Mouse (Mus musculus) cerebellum, postnatal 36 days (tissue): Measurements from ENCODE around the gene Nkapl.
"Not testable (repeated sequence)": the region's sequence is repeated elsewhere in the genome, so short reads cannot be mapped to it uniquely, and the experiment has no call there.

Source experiments
- DNase-seq, 2 experiments: peaks; one replicate each; pipeline ENCODE4 v3.0.0; 2021 to 2022; ENCODE audit warnings: mixed read lengths in 2 of 2

The Nkapl gene

DNA sequence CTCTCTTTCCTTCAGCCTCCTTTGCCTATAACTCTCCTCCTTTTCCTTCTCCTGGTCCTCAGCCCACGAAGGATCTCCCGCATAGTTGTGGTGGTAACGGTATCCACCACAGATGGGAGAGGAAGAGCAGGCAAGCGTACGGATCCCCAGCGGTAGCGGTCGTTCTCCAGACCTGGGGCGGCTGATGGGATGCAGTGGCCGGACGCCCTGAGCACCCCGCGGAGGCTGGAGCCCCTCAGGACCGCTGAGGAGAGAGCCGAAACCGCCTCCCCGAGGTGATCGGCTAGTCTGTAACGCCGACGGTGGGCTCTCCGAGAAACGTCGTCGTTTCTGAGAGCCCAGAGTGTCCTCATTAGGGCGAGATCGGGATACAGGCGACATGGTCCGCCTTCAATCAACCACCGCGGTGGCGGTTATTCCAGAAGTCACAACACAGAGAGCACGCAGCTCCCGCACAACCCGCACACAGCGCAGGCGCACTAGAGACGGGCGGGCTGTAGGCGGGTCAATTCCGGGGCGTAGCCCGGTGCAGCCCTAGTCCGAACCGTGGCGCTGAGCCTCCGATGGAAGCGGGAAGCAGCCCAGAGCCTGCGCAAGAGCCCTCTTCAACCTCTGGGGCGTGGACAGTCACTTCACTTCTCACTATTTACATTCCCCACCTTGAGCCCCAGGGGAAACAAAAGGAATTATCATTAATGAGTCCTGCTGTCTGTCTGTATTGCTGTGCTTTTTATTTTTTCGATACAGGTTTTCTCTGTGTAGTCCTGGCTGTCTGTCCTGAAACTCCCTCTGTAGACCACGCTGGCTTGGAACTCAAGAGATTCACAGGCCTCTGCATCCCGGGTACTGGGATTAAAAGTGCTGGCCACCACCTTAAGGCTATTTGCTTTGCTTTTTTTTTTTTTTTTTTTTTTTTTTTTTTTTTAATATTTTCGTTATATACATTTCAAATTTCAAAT lies at the start of gene Nkapl:
Gene Nkapl (minus strand): TSS at position 449 of the 959 bp plus-strand sequence.
- peak; percentile 84 to 86 for DNase-seq

DNA sequence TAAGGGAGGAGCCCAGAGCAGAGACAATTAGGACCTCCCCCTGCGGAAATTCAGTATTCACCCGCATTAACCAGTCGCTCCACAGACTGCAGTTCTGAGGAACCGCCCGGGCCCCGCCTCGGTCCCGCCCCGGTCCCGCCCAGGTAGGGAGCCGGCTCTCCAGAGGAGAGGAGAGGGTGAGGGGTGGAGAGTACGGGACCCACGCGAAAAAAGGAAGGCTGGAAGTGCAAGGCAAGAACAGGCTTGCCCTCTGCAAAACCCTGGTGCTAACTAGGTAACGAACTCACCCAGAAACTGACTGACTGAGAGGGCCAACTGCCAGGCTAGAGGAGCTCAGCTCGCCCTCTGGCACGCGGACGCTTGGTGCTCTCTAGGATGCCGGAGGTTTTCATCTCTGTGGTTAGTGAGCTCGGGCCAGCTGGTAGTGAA lies 37.9 kb upstream of the Nkapl start:
- peak; percentile 80 to 81 for DNase-seq

DNA sequence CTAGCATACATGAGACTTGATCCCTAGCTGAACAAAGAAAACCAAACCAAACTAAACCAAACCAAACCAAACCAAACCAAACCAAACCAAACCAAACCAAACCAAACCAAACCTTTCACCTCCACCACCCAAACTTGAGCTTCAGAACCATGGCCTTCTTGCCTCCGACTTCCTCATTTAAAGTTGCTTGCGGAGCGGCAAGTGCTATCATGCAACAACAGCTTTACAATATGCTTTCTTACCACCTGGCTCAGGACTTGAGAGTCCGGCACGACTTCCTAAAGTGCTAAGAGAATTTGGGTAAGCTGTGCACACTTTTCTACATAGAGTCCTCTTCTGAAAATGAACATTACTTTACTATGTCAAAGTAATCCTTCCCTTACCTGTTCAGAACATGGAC lies 34.0 kb upstream of the Nkapl start:
- DNase-seq, result no peak

DNA sequence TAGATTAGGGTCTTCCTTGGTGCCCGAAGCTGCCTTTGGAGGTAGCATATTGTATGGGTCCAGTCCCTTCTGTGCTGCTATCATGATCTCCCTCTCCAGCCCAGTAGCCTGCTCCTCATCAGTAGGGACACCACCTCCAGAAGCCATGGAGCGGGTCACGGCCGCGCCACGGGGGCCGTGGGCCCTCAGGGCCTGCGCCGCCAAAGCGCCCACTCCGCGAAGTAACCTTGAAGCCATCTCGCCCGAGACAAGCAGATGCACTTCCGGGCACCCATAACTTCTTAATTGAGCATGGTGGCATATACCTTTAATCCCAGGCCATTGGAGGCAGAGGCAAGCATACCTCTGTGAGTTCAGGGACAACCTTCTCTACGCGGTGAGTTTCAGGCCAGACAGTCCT lies 32.9 kb upstream of the Nkapl start, which contains the start of gene Gm11273:
Gene Gm11273 (minus strand): TSS at position 237 of the 400 bp plus-strand sequence.
- DNase-seq, result not testable (repeated sequence)

DNA sequence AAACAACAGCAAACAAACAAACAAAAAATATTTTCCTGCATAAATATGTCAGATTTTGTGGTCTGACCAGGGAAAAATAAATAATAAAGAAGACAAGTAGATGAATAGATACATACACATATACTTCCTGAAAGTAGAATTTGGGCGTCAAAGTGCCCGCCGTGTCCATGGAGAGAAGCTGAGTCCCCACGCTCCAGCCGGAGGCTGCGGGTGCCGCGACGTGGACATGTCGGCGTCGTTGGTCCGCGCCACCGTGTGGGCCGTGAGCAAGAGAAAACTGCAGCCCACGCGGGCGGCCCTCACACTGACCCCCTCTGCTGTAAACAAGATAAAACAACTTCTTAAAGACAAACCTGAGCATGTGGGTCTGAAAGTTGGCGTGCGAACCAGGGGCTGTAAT lies 26.8 kb upstream of the Nkapl start, which contains the start of gene AK157302:
Gene AK157302 (plus strand): TSS at position 144 of the 400 bp plus-strand sequence.
- peak; percentile 19 to 27 for DNase-seq

DNA sequence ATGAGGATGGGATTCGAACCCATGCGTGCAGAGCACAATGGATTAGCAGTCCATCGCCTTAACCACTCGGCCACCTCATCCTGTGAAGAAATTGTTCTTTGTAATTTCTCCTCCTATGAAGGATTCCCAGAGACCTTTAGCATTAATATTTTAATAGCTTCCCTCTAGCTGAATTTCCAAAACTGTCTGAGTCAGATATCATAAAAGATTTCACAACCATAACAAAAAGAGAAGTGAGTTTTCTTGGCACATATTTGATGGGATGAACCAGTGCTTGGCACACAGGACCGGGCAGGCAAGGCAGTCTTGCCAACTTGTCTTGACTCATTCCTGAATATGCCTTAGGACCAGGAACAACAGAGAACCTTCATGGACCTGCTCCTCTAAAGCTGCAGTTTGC lies 24.5 kb upstream of the Nkapl start:
- no peak for DNase-seq

DNA sequence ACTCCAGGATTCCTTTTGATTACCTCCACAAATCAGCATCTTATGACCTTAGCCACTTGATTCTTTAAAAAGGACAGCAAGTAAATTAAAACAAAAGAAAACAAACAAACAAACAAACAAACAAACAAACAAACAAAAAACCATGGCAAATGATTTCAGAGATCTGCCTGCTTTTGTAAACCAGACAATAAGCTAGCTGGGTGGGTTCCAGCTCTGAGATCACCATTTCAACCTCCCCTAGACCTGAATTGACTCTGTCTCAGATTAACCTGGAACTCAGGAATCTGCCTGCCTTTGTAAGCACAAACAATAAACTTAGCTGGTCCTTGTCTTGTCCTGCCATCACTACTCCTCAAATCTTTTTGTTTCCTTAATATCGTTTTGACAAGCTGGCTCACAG lies 18.6 kb upstream of the Nkapl start:
- DNase-seq, result no peak

DNA sequence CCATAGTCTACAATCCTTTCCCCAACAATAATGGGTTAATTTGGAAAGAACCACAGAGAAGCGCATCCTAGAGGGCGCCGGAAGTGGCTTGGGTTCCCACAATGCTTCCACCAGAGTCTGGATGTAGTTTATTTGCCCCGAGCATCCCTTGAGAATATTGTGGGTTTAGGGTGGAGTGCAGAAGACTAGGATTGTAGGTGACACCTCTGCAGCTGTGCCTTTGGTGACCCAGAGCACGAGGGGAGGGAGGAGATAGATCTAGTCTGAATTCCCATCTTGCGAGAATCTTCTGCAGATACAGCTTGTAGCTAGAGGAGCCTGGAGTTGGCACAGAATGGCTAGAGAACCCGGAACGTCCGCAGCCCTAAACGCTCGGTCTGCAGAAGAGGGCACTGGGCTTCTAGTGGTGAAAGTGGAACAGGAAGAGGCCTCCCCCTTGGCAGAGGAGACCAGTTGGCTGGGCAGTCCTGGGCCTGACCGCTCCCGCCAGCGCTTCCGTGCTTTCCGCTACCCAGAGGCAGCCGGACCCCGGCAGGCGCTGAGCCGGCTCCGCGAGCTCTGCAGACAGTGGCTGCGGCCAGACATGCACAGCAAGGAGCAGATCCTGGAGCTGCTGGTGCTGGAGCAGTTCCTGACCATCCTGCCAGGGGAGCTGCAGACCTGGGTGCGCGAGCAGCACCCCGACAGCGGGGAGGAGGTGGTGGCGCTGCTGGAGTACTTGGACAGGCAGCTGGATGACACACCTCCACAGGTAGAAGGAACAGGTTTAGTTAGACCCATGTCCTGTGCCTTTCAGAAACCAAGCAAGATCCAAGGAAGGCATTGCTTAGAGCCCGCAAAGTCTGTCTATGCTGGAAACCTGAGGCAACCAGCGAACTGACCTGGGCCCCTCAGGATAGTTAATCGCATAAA lies 10.7 kb upstream of the Nkapl start, which contains the start of the genes Zkscan4 and Gm10065:
Gene Zkscan4 (plus strand): TSS at position 149 of the 912 bp plus-strand sequence.
Gene Gm10065 (minus strand): TSS at position 683 of the 912 bp plus-strand sequence.
- peak; percentile 76 to 86 for DNase-seq

DNA sequence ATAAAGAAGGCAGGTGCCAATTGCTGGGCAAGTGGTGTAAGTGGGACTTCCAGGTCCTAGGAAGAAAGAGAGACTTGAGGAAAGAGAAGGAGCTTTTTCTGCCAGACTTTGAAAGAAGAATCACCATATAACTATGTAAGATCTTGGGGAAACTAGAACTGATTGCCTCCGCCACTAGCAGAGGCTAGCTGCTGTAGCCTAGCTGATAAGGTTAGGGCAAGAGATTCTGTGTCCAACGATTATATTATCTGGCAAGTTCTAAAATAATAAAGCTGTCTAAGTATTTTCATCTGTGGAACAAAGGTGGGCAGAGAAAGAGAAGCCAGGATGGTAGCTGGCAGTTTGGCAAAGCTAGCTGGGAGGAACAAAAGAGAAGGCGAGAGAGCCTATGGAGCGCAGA lies 4.1 kb upstream of the Nkapl start:
- DNase-seq, result no peak

DNA sequence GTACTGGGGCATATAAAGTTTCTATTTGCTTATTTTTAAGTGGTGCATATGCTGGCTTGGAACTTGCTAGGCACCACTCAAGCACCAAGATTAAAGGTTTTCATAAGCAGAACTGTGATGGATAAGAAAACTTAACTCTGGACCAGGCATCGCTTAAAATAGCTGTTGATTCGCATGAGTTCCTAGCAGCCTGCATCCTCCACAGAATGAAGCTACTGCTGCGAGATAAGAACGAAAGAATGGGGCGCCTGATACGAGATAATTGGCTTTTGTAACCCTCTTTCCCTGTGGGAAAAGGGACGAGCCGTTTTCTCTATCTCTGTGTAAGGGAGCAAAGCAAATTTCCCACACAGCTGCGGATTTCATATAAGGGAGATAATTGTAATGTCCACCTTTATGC lies 788 bp upstream of the Nkapl start:
- no peak for DNase-seq

DNA sequence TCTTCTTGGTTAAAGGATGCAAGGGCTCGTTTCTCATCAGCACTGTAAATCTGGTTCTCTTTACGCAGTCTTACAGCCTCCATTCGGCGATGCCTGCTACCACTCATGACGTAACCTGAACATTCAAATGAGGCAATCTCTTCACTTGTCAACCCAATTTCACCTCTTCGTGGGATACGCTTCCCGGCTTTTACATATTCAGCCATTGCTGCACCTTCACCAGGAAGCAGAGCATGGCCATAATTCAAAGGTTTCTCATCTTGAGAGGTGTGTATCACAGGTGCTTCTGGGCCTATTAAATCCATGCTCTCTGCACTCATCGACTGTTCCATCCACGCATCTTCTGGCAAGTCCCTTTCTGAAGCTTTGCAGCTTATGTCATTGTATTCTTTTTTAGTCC lies 973 bp downstream of the Nkapl start:
- no peak for DNase-seq

DNA sequence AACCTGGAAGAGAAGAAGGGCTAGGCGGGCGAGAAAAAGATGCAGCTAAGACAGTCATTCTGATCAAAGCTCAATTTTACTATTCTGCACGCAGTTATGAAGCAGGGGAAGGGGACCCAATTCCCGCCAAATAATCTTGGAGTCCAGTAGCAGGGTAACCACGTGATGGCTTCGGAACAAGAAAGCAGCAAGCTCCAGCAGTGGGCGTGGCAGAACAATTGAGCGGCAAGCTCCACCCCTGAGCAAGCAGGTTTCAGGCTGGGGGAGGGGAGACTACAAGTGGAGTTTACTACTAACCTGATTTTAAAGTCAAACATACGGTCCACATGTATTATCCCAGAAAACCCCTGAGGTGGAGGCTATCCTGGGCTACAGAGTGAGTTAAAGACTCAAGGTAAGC lies 5.8 kb downstream of the Nkapl start:
- not testable (repeated sequence) for DNase-seq

DNA sequence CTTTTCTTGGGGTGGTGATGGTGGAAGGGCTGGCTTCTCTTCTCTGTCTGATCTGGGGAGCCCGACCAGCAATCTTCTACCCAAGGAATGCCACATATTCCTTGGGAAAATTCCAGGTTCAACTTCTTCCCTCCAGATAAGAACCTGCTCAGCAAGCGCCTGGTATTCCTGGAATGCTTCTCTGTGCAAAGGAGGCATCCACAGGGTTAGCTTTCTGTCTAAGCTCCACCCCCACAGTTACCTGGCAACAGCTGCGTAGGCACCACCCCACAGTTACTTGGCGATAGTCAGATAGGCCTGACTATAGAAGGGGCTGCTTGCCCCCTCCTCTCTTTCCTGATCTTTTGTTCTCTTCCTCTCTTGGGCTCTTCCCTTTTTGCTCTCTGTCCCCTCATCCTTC lies 12.0 kb downstream of the Nkapl start:
- no peak for DNase-seq

DNA sequence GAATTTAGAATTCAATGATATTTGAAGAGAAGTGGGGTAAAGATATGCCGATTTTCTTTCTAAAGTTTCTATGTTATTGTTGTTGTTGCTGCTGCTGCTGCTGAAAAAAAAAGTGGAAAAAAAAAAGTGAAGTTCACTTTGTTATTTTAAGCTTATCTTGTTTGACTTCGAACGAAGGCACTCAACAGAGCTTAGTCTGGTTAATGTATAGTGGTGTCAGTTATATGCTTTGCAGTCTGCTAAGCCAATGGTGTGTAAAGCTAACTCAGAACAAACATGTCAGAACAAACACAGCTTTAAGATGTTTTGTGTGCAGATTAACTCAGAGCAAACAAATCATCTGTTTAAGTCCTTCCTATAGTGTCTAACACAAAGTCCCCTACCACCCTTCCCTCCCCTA lies 14.2 kb downstream of the Nkapl start:
- DNase-seq, result no peak

DNA sequence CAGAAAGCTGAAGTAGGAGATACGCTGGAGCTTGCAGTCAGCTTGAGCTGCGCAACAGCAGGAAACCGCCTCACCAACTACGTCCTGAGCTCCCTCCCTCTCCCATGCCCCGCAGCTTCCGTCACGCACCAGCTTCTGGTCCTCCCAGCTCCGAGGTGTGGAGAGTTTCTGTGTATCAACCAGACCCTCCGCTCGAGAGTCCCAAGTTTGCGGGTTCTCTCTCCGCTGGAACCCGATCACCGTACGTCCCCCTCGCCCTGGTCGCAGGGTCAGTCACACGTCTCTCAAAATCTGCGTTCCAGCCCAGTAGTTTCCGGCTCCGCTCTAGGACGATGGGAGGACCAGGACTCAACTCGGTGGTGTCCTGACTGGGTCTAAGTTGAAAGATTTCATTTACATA lies 14.9 kb downstream of the Nkapl start, which contains the start of gene Zscan26:
Gene Zscan26 (minus strand): TSS at position 282 of the 400 bp plus-strand sequence.
- DNase-seq, result peak; percentile 84 to 86

DNA sequence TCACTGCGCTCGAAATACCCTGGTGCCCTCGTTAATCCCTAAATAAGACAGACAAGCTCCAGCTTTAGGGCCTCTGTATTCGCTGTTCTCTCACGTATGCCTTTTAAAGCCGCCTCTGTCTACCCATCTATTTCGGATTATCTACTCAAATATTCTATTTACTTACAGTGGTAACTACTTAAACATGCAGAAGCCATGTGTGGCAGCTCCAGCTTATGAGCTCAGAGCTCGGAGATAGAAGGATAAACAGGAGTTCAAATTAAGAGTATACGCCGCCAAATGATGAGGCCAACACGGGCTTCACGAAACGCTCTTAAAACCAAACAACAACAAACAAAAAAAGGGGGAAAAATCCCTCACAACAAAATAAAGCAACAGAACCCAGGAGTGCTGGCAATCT lies 15.3 kb downstream of the Nkapl start:
- DNase-seq, result no peak

DNA sequence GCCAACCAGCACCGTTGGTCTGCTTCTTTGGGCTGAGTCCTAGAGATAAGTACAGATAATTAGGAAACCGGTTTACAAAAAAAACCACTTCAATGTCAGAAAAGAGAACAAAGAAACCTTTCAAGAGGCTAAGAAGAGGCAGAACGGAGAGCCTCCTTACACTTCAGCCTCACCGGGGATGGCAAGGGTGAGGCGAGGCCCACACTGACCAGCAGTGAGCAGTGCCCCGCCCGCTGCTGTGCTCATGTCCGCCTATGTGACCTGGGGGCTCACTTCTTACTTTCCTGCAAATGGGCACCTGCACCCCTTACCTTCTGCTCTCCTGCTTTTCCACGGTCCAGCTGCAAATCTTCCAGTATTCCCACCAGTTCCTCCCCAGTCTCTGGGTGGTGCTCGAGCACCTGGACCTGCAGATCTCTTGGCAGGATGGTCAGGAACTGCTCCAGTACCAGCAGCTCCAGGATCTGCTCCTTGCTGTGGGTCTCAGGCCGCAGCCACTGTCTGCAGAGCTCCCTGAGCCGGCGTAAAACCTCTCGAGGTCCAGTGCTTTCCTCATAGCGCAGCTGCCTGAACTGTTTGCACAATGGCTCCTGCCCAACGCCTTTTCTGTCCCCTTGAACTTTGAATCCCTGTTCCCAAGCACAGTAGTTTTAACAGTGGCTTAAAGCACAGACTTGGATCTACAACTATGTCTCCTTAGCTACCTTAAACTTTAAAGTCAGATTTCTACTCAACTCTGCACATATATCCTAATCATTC lies 20.3 kb downstream of the Nkapl start:
- DNase-seq, result no peak

DNA sequence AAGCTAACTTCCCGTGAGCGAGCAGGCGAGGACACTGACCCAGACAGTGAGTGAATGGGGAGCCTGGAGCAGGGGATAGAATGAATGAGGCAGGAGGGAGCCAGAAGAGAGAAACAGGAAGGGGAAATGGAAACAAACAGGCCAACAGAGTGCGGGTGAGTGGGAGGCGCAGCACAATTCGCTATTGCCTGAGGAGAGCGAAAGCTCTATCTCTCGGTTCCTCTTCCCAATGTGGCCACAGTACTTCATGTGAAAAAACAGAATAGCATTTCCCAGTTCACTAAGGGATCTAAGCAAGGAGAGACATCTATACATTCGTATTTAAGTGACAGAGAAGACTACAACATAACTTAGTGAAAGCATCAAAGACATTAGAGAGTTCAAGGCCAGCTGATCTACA lies 21.5 kb downstream of the Nkapl start:
- DNase-seq, result no peak

DNA sequence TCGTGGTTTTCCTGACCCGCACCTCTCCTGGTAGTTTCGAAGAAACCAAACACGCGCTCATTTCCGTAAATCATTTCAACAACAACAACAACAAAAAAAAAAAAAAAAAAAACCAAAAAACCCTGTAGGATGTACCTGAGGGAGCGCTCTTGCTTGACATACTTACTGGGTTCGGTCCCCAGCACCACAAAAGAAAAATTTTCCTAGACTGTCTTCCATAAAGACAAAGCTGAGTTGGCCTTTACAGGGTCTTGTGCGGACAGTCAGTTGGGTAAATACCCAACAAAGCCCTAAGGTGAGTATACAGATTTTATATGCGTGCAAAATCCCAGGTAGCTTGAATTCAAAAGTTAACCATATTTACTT lies 27.1 kb downstream of the Nkapl start:
- no peak for DNase-seq

DNA sequence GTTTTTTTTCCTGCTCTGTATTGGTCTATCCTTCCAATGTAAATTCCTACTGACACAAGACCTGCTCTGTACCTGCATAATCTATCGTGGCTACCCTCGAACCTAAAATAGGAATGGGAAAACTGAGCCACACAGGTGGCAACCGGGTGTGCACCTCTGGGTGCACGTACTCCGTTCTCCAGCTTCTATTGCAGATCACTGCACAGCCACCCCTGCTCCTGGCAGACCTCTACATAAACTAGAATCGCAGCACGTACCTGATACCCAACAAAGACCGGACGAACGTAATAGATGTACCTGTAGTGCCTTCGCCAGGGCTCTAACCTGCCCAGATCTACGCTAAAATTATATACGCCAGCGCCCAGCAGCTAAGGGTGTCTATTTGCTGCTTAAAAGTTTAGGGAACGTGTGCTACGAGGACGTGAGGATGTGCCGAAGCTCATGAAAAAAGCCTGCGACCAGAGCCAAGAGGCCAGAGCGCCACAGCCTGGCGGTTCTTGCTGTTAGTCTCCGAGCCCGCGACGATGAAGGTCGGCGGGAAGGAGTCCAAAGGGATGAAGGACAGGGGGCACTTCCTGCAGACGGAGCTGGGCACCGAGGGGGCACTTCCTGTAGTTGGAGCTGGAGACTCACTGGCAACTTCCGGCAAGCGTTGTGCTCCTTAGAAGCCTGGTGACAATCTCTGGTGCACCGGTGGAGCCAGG lies 27.7 kb downstream of the Nkapl start, which contains the start of gene Pgbd1:
Gene Pgbd1 (minus strand): TSS at position 556 of the 704 bp plus-strand sequence.
- DNase-seq, result peak; percentile 77 to 79

DNA sequence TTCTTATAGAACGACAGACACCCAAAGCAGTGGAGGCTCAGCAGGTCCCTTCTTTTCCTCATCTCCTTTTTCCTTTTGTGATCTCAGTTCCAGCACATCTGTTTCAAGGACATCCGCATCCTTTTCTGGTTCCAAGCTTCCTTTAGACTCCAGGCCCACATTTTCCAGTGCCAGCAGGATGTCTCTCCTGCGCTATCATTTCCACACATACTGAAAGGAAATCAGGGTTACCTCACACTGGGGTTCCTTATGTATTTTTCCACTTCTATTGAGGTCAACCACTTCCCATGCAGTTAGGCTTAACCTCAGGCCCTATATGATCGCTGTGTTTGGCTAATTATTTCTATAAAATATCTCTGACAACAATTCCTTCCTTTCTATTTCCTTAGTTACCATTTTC lies 32.8 kb downstream of the Nkapl start:
- no peak for DNase-seq
